Mouse (Mus musculus) kidney, adult 2 months (tissue): ENCODE results near the gene Eefsec.

ENCODE experiments used
- CTCF ChIP-seq: fragments of 200-500 bp; conservative IDR thresholded peaks from 2 replicates; pipeline ENCODE4 v1.5.1; 2011; ENCODE audit warnings: low read depth, mild to moderate bottlenecking, control low read depth, low read length, moderate library complexity, mixed read lengths; ENCODE audit not compliant: insufficient read depth, insufficient read length
- POLR2A ChIP-seq: fragments of 200-500 bp; IDR thresholded peaks from one replicate; pipeline ENCODE4 v1.6.1; 2011; ENCODE audit warnings: low read depth, low read length, control low read depth

DNA sequence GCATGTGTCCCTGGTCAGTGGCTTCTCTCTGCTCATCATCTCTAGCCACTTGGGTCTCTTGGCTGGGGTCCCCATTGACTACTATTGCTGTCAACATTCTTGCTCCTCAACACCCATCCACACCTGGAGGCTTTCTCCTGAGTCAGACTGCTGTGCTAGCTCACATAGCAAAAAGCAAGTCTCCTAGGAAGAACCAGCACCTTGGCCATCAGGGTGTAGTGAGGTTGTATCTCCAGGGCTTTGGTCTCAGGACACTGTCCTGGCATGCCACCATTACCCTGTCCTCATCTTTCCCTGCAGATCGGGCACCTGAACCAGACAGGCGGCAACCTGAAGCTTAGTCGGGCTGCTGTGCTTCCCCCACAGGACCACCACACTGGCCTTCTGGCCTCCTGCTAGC lies 238.0 kb downstream of the Eefsec start:
- TF ChIP-seq CTCF (no peak), POLR2A (no peak)
